Mouse (Mus musculus): ENCODE results near the gene Bcl2l14.

The Bcl2l14 gene

DNA sequence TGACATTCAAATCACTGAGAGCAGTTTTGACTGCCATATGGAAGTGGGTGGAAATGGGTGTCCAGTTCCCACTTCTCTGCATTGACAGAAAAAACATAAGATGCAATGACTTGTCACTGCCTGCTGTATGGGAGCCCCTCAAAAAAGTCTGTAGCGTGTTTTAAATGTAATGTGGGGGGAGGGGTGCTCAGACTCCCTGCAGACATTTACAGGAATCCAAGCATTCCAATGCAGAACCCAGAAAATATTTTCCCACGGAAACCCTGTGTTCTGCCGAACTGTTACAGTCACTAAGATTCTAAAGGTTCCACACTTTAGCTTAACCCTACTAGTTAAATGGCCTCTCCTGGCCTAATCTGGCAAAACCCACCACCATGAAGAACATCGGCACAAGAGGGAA, at the start of gene Bcl2l14:
Gene Bcl2l14, plus strand, starts transcription at position 301 of the 400 bp plus-strand sequence.
- in situ Hi-C loops (cut with MboI, MseI), result no loop called here

DNA sequence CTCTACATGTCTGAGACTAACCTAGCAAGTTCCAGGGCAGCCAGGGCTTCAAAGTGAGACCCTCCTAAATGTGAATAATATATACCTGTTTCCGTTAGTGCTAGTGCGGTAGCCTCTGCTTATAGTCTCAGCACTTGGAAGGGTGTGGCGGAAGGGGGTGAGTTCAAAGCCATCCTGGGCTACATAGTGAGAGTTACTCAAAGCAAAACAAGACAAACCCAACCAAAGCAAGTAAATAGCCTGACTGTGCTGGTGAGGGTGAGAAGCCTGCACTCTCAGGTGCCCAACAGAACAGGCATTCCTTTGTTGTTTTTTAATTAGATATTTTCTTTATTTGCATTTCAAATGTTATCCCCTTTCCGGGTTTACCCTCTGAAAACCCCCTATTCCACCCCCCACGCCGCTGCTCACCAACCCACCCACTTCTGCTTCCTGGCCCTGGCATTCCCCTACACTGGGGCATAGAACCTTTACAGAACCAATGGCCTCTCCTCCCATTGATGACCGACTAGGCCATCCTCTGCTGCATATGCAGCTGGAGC, 47.5 kb upstream of the Bcl2l14 start:
- in situ Hi-C loops (cut with MboI, MseI), result no loop called here

GRCm38 (mm10) chr6:134352881-134353280, 43.2 kb upstream of the Bcl2l14 start:
- in situ Hi-C loops (cut with MboI, MseI), result no loop called here

GRCm38 (mm10) chr6:134353751-134354150, 42.4 kb upstream of the Bcl2l14 start:
- in situ Hi-C loops (cut with MboI, MseI), result no loop called here

- in situ Hi-C loops (cut with MboI, MseI), result no loop called here
These were observed 38.5 kb upstream of the Bcl2l14 start for GRCm38 (mm10) chr6:134357570-134357969.

GRCm38 (mm10) chr6:134360079-134360478, 36.0 kb upstream of the Bcl2l14 start:
- in situ Hi-C loops (cut with MboI, MseI), result no loop called here

DNA sequence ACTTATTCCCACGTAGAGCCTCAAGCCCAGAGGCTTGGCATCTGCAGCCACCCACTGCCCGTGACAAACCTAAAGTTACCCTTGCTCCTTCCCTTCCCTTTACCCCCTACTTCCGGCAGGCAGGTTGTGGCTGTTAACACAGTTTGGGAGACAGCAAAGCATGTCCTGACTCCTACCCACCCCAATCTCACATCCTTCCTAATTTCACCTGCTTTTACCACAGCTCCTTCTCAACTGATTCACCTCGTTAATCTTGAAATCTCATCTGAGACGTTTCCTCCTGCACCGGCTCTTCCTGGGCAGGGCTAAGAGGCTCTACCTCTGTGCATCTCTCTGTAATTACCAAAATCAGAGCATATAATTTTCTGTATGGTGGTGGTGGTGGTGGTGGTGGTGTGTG, 31.5 kb upstream of the Bcl2l14 start:
- in situ Hi-C loops (cut with MboI, MseI), result loop anchor here (5.0 kb wide), 1 partner anchor 92 kb away; no protein-coding TSS in a partner anchor

- in situ Hi-C loops (cut with MboI, MseI), result loop anchor here (5.0 kb wide), 1 partner anchor 94 kb away; no protein-coding TSS in a partner anchor
These were observed 30.2 kb upstream of the Bcl2l14 start for GRCm38 (mm10) chr6:134365952-134366351.

GRCm38 (mm10) chr6:134366366-134367351, 29.5 kb upstream of the Bcl2l14 start:
- in situ Hi-C loops (cut with MboI, MseI), result loop anchor here (5.0 kb wide), 1 partner anchor 94 kb away; no protein-coding TSS in a partner anchor

GRCm38 (mm10) chr6:134367366-134368281, 28.5 kb upstream of the Bcl2l14 start:
- in situ Hi-C loops (cut with MboI, MseI), result loop anchor here (5.0 kb wide), 1 partner anchor 95 kb away; no protein-coding TSS in a partner anchor

DNA sequence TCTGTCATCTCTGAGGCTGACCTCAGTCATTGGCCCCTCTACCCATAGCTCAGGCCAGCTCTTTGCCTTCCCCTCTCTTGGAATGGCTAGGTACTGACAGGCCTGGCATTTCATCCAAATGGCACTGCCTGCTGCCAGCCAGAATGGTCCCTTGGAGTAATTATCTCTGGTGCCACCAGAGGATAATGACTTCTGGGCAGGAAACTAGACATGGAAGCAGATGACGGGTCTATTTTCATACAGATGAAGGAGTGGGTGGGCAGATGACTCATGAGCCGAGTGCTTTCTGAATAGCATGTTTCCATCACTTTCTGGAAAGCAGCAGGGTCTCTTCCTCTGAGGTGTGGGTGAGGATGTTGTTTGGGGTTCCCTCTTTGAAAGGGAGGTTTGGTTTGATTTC, 23.2 kb upstream of the Bcl2l14 start:
- in situ Hi-C loops (cut with MboI, MseI), result no loop called here

GRCm38 (mm10) chr6:134377201-134377600, 18.9 kb upstream of the Bcl2l14 start:
- in situ Hi-C loops (cut with MboI, MseI), result no loop called here

GRCm38 (mm10) chr6:134377856-134378255, 18.3 kb upstream of the Bcl2l14 start:
- in situ Hi-C loops (cut with MboI, MseI), result no loop called here

- in situ Hi-C loops (cut with MboI, MseI), result loop anchor here (10.0 kb wide), 1 partner anchor 417 kb away; no protein-coding TSS in a partner anchor
These were observed 14.7 kb upstream of the Bcl2l14 start for GRCm38 (mm10) chr6:134381462-134381861.

GRCm38 (mm10) chr6:134385931-134386330, 10.2 kb upstream of the Bcl2l14 start:
- in situ Hi-C loops (cut with MboI, MseI), result loop anchor here (10.0 kb wide), 1 partner anchor 421 kb away; no protein-coding TSS in a partner anchor

GRCm38 (mm10) chr6:134387396-134387795, 8.7 kb upstream of the Bcl2l14 start:
- in situ Hi-C loops (cut with MboI, MseI), result loop anchor here (10.0 kb wide), 1 partner anchor 423 kb away; no protein-coding TSS in a partner anchor

- in situ Hi-C loops (cut with MboI, MseI), result loop anchor here (10.0 kb wide), 1 partner anchor 424 kb away; no protein-coding TSS in a partner anchor
These were observed 7.6 kb upstream of the Bcl2l14 start for GRCm38 (mm10) chr6:134388424-134389110.

GRCm38 (mm10) chr6:134389248-134389891, 6.7 kb upstream of the Bcl2l14 start:
- in situ Hi-C loops (cut with MboI, MseI), result loop anchor here (10.0 kb wide), 1 partner anchor 425 kb away; no protein-coding TSS in a partner anchor

- in situ Hi-C loops (cut with MboI, MseI), result loop anchor here (5.0 to 10.0 kb wide), 2 partner anchors 425 to 488 kb away; no protein-coding TSS in a partner anchor
These were observed 6.2 kb upstream of the Bcl2l14 start for GRCm38 (mm10) chr6:134389917-134390316.

GRCm38 (mm10) chr6:134390837-134391236, 5.3 kb upstream of the Bcl2l14 start:
- in situ Hi-C loops (cut with MboI, MseI), result loop anchor here (5.0 kb wide), 1 partner anchor 489 kb away; no protein-coding TSS in a partner anchor
